Mouse (Mus musculus): ENCODE data around the gene Fa2h. TPM values are rescaled to one million over a fixed set of nuclear protein-coding genes. Genes with fewer than 3 reads are reported as not detected.

Fa2h gene
- 0.06 TPM in 1 of 2 replicates, not detected in the other for polyA plus RNA-seq (2015; fragmentation: Nextera tagmentation; extraction: Ambion mirVana)

DNA sequence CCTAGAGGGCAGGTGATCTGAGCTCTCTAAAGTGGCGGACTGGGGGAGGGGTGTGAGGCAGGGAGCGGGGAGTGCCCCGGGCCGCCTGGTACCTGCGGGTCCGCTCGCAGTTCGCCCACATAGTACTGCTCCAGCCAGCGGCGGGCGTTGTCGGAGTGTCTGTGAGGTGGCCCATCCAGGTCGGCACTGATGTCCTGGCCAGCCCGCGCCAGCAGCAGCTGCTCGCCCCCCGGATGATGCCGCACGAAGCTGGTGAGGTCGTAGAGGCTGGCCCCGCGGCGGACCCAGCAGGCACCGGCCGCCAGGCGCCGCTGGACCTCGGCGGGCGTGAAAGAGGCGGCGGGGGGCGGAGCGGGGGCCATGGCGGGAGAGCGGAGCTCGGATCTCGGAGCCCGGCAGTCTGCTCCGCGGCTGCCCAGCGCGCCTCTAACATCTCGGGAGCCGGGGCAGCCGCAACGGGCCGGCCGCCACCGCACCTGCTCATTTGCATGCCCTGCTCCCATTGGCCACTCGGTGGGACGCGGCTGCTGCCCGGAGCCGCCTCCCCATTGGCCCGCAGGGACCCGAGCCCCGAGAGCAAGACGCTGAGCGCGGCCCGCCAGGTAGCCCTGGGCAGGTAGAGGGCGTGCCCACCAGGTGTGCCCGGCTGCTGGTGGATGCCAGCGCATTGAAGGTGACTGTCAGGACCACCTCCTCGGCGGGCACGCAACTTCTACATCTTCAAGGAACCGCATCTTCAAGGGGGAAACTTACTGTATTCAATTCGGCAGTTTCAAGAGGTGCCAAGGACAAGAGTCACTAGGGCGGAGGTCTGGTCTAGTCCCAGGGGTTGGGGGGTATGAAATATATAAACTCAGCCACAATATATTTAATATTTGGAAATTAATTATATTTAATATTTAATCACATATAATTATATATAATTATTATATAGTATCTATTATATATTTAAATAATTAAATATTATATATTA lies at the start of gene Fa2h:
Gene Fa2h, minus strand, starts transcription at position 434 of the 973 bp plus-strand sequence.
- Histone ChIP-seq H3K4me3 (replicated peaks) (peak within 1 kb of the TSS; percentile 49), H3K4me1 (replicated peaks) (peaks cover 11% of the 10 kb centered on the region), H3K27me3 (peaks cover 80% of the 10 kb centered on the region), H3K9ac (no peak within 1 kb of the TSS), H3K27ac (replicated peaks) (no peak within 1 kb of the TSS), H3K36me3 (replicated peaks) (no peaks in the 10 kb centered on the region), H3K4me2 (peak within 1 kb of the TSS; percentile 78), H3K9me3 (replicated peaks) (no peaks in the 10 kb centered on the region)
- 1% methylated on average over 71 of the region's 71 CpGs for WGBS (ENCODE audit: insufficient replicate concordance)
- peak; percentile 97 for ATAC-seq (ENCODE audit: insufficient read depth)

- no peak for ATAC-seq (ENCODE audit: insufficient read depth)
- 0 out of 2 replicates have a peak, but pooled peaks cover 2% of the 10 kb centered on the region for H3K4me1 ChIP-seq (replicated peaks)
- H3K27ac ChIP-seq (replicated peaks) = no peak overlapping the region
- no peaks in the 10 kb centered on the region for H3K36me3 ChIP-seq (replicated peaks)
- H3K9me3 ChIP-seq (replicated peaks) = no peaks in the 10 kb centered on the region
- H3K9ac ChIP-seq = no peak overlapping the region
- H3K4me3 ChIP-seq (replicated peaks) = no peak overlapping the region
- H3K4me2 ChIP-seq = no peak overlapping the region
- 15% methylated on average over 9 of the region's 9 CpGs for WGBS (ENCODE audit: insufficient replicate concordance)
- peaks cover 16% of the 10 kb centered on the region for H3K27me3 ChIP-seq
Measured at GRCm38 (mm10) chr8:111439189-111439588, 45.6 kb upstream of the Fa2h start.

DNA sequence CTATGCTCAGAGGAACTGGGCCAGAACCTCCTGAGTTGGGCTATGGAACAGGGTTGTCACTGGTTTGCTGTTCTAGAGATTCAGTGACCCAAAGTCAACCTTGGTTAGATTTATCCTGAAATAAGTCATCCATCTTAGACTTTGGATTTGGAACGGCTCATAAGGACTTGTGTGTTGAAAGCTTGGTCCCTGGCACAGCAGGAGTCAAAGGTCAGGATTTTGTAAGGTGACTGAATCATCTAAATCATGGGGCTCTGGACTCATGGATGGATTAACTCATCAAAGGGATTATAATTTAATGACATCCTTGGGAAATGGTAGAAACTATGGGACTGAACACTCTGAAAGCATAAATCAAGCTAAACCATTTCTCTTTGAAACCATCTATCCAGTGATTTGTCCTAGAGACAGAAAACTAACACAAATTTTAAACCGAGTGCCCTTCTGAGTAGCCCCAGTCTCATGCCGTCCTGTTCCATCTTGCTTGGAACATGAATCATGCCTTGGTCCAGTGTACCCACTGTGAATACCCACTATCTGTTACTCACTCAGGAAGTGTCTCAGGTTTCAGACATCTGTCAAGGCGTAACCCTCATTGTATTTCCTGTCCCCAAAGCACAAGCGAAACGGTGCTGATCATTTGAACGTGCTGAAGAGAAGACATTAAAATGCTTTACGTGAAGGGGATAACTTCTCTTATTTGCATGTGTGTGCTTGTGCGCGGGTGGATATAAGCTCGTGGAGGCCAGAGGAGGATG lies 41.6 kb upstream of the Fa2h start:
- no peaks in the 10 kb centered on the region for H3K4me1 ChIP-seq (replicated peaks)
- no peak overlapping the region for H3K9ac ChIP-seq
- ATAC-seq (ENCODE audit: insufficient read depth) = no peak
- no peak overlapping the region for H3K4me3 ChIP-seq (replicated peaks)
- 41% methylated on average over 11 of the region's 11 CpGs for WGBS (ENCODE audit: insufficient replicate concordance)
- H3K27ac ChIP-seq (replicated peaks) = no peak overlapping the region
- 0 out of 2 replicates have a peak, but pooled peaks cover 10% of the 10 kb centered on the region for H3K27me3 ChIP-seq
- H3K4me2 ChIP-seq = no peak overlapping the region
- no peaks in the 10 kb centered on the region for H3K36me3 ChIP-seq (replicated peaks)
- no peaks in the 10 kb centered on the region for H3K9me3 ChIP-seq (replicated peaks)

GRCm38 (mm10) chr8:111424646-111425045 lies 31.0 kb upstream of the Fa2h start:
- no peak overlapping the region for H3K9ac ChIP-seq
- ATAC-seq (ENCODE audit: insufficient read depth) = no peak

GRCm38 (mm10) chr8:111424181-111424580 lies 30.6 kb upstream of the Fa2h start:
- Histone ChIP-seq H3K4me1 (replicated peaks) (no peaks in the 10 kb centered on the region), H3K27ac (replicated peaks) (no peak overlapping the region), H3K4me3 (replicated peaks) (no peak overlapping the region), H3K4me2 (no peak overlapping the region), H3K9me3 (replicated peaks) (no peaks in the 10 kb centered on the region), H3K36me3 (replicated peaks) (no peaks in the 10 kb centered on the region), H3K27me3 (peaks cover 13% of the 10 kb centered on the region), H3K9ac (no peak overlapping the region)
- no peak for ATAC-seq (ENCODE audit: insufficient read depth)
- 72% methylated on average over 11 of the region's 11 CpGs for WGBS (ENCODE audit: insufficient replicate concordance)

More at GRCm38 (mm10) chr8:111424646-111425045, 31.0 kb upstream of the Fa2h start:
- Histone ChIP-seq H3K27ac (replicated peaks) (no peak overlapping the region), H3K9me3 (replicated peaks) (no peaks in the 10 kb centered on the region), H3K4me2 (no peak overlapping the region), H3K4me3 (replicated peaks) (no peak overlapping the region), H3K27me3 (peaks cover 9% of the 10 kb centered on the region; the same call in 1 of the 2 replicates), H3K4me1 (replicated peaks) (no peaks in the 10 kb centered on the region), H3K36me3 (replicated peaks) (no peaks in the 10 kb centered on the region)
- 82% methylated on average over 9 of the region's 9 CpGs for WGBS (ENCODE audit: insufficient replicate concordance)

DNA sequence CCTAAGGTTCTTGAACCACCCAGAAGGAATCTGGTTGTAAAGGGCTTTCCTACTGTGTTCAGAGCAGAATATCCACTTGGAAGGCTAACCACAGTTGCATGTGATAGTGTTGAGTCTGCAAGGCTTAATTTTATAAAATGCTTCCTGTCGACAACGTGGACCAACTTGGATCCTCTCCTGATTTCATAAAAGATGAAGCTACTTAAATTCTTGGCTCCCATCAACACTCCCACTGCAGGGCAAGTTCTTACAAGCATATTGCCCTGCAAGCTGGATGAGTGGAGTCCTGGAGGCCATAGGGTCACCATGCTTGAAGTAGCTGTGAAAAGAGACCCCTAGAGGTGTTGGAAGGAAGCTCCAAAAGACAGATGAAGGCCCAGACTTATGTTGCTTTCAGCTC lies 29.0 kb upstream of the Fa2h start:
- H3K36me3 ChIP-seq (replicated peaks) = no peaks in the 10 kb centered on the region
- no peak overlapping the region for H3K4me2 ChIP-seq
- 64% methylated on average over 2 of the region's 2 CpGs for WGBS (ENCODE audit: insufficient replicate concordance)
- H3K27ac ChIP-seq (replicated peaks) = no peak overlapping the region
- no peaks in the 10 kb centered on the region for H3K4me1 ChIP-seq (replicated peaks)
- H3K4me3 ChIP-seq (replicated peaks) = no peak overlapping the region
- ATAC-seq (ENCODE audit: insufficient read depth) = no peak
- H3K9me3 ChIP-seq (replicated peaks) = no peaks in the 10 kb centered on the region
- H3K9ac ChIP-seq = no peak overlapping the region
- peaks cover 15% of the 10 kb centered on the region for H3K27me3 ChIP-seq

DNA sequence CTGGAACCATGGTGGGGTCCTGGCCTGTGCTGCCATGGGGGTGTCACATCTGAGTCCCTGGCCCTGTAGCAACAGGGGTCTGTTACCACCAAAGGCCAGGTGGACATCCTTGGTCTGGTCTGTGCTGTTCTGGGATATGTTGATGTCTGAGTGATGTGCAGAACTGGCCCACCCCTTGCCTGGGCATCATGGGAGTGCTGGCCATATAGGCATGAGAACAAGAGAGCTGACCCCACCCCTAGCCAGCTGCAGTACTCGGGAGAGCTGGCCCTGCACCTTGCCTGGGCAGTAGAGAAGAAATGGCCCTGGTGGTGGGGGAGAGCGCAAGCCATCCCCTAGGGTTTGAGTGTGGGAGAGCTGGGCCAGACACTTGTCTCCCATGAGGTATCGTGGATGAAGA lies 25.5 kb upstream of the Fa2h start:
- Histone ChIP-seq H3K4me1 (replicated peaks) (no peaks in the 10 kb centered on the region), H3K27me3 (peaks cover 12% of the 10 kb centered on the region), H3K9ac (no peak overlapping the region), H3K27ac (replicated peaks) (no peak overlapping the region), H3K9me3 (replicated peaks) (no peaks in the 10 kb centered on the region), H3K4me2 (no peak overlapping the region), H3K4me3 (replicated peaks) (no peak overlapping the region), H3K36me3 (replicated peaks) (no peaks in the 10 kb centered on the region)
- ATAC-seq (ENCODE audit: insufficient read depth) = no peak
- WGBS (ENCODE audit: insufficient replicate concordance) = 62% methylated on average over 3 of the region's 3 CpGs

DNA sequence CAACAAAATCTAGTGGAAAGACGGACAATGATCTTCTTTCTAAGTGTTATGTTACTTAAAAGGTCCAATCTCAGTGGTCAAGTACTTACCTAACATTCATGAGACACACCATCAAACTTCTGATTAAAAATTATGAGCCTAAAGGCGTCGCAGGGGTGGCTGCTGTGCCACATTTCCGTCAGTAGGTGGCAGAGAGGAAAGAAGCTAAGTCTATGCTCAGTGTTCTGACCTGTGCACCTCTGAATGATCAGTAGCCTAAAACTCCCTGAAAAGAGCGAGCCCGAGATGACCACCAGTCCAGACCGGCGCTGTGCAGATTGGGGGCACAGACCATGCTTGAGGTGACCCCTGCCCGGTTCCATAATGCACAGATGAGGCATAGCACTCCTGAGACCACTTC lies 25.0 kb upstream of the Fa2h start:
- Histone ChIP-seq H3K27me3 (peaks cover 12% of the 10 kb centered on the region), H3K36me3 (replicated peaks) (no peaks in the 10 kb centered on the region), H3K4me2 (no peak overlapping the region), H3K4me1 (replicated peaks) (no peaks in the 10 kb centered on the region), H3K9me3 (replicated peaks) (no peaks in the 10 kb centered on the region), H3K9ac (no peak overlapping the region), H3K27ac (replicated peaks) (no peak overlapping the region), H3K4me3 (replicated peaks) (no peak overlapping the region)
- no peak for ATAC-seq (ENCODE audit: insufficient read depth)
- 20% methylated on average over 9 of the region's 9 CpGs for WGBS (ENCODE audit: insufficient replicate concordance)

GRCm38 (mm10) chr8:111417222-111417621 lies 23.6 kb upstream of the Fa2h start:
- 60% methylated on average over 10 of the region's 10 CpGs for WGBS (ENCODE audit: insufficient replicate concordance)
- Histone ChIP-seq H3K27me3 (peaks cover 10% of the 10 kb centered on the region), H3K27ac (replicated peaks) (no peak overlapping the region), H3K4me1 (replicated peaks) (no peaks in the 10 kb centered on the region), H3K9ac (no peak overlapping the region), H3K36me3 (replicated peaks) (no peaks in the 10 kb centered on the region), H3K9me3 (replicated peaks) (no peaks in the 10 kb centered on the region), H3K4me3 (replicated peaks) (no peak overlapping the region), H3K4me2 (no peak overlapping the region)
- no peak for ATAC-seq (ENCODE audit: insufficient read depth)

GRCm38 (mm10) chr8:111403391-111403790 lies 9.8 kb upstream of the Fa2h start:
- ATAC-seq (ENCODE audit: insufficient read depth) = no peak
- WGBS (ENCODE audit: insufficient replicate concordance) = 38% methylated on average over 4 of the region's 4 CpGs
- no peak overlapping the region for H3K27ac ChIP-seq (replicated peaks)

GRCm38 (mm10) chr8:111391268-111391667 lies 2.4 kb downstream of the Fa2h start:
- H3K9ac ChIP-seq = no peak overlapping the region
- H3K36me3 ChIP-seq (replicated peaks) = no peaks in the 10 kb centered on the region
- no peak for ATAC-seq (ENCODE audit: insufficient read depth)
- H3K4me3 ChIP-seq (replicated peaks) = no peak overlapping the region
- H3K4me1 ChIP-seq (replicated peaks) = peaks cover 11% of the 10 kb centered on the region
- 14% methylated on average over 3 of the region's 3 CpGs for WGBS (ENCODE audit: insufficient replicate concordance)
- H3K9me3 ChIP-seq (replicated peaks) = no peaks in the 10 kb centered on the region
- H3K4me2 ChIP-seq = no peak overlapping the region
- no peak overlapping the region for H3K27ac ChIP-seq (replicated peaks)
- peaks cover 89% of the 10 kb centered on the region for H3K27me3 ChIP-seq

More at GRCm38 (mm10) chr8:111403391-111403790, 9.8 kb upstream of the Fa2h start:
- no peak overlapping the region for H3K9ac ChIP-seq
- no peak overlapping the region for H3K4me2 ChIP-seq
- H3K4me1 ChIP-seq (replicated peaks) = no peaks in the 10 kb centered on the region
- H3K27me3 ChIP-seq = peaks cover 11% of the 10 kb centered on the region
- H3K4me3 ChIP-seq (replicated peaks) = no peak overlapping the region
- H3K36me3 ChIP-seq (replicated peaks) = no peaks in the 10 kb centered on the region
- H3K9me3 ChIP-seq (replicated peaks) = no peaks in the 10 kb centered on the region

All from liver, embryonic 15.5 days (tissue).